Comparison of ENCODE assay signal across 8 mouse cellular contexts in genomic region chr16:10783883-10784792, GRCm38 (mm10). TPM values are rescaled to one million over a fixed set of nuclear protein-coding genes. Genes with fewer than 3 reads are reported as not detected.
DNase-seq lines count a peak whose midpoint lies in the region; ATAC-seq and TF ChIP-seq lines count a peak whose summit lies in the region.

No protein-coding gene starts in this region.

- whole genome bisulfite sequencing in embryonic facial prominence, embryonic 12.5 days: 3% methylated on average over 81 of the region's 81 CpGs
- 4% methylated on average over 81 of the region's 81 CpGs for WGBS in limb, embryonic 10.5 days
- WGBS in midbrain, embryonic 16.5 days: 3% methylated on average over 80 of the region's 81 CpGs
- WGBS in thymus, adult 2 months: 1% methylated on average over 81 of the region's 81 CpGs

- no peaks in the 10 kb centered on the region for H3K27me3 ChIP-seq in embryonic facial prominence, embryonic 12.5 days
- H3K27me3 ChIP-seq in limb, embryonic 10.5 days (ENCODE audit: low read depth, poor library complexity, severe bottlenecking): peaks cover 13% of the 10 kb centered on the region
- H3K27me3 ChIP-seq in midbrain, embryonic 16.5 days (ENCODE audit: control insufficient read depth, insufficient read depth, low read depth, low read length): no peaks in the 10 kb centered on the region
- H3K27me3 ChIP-seq in thymus, adult 2 months (ENCODE audit: control insufficient read depth, insufficient read depth, low read length): no peaks in the 10 kb centered on the region

- H3K4me1 ChIP-seq in embryonic facial prominence, embryonic 12.5 days: peaks cover 30% of the 10 kb centered on the region
- peaks cover 77% of the 10 kb centered on the region for H3K4me1 ChIP-seq in limb, embryonic 10.5 days
- H3K4me1 ChIP-seq in midbrain, embryonic 16.5 days (ENCODE audit: control insufficient read depth, insufficient read depth, low read length): peaks cover 16% of the 10 kb centered on the region
- peaks cover 53% of the 10 kb centered on the region for H3K4me1 ChIP-seq in thymus, adult 2 months (replicated peaks; ENCODE audit: control insufficient read depth, insufficient read depth, low read length)

- TF ChIP-seq POLR2A in thymus, adult 2 months (IDR thresholded peaks at IDR 0.05; ENCODE audit: control insufficient read depth, extremely low read depth, insufficient read depth, low read length, poor library complexity): no peak

- H3K4me2 ChIP-seq in embryonic facial prominence, embryonic 12.5 days (replicated peaks): peak overlapping the region; percentile 98
- peak overlapping the region; percentile 99 for H3K4me2 ChIP-seq in midbrain, embryonic 16.5 days (ENCODE audit: low read length)

- no peaks in the 10 kb centered on the region for H3K36me3 ChIP-seq in embryonic facial prominence, embryonic 12.5 days
- H3K36me3 ChIP-seq in limb, embryonic 10.5 days: no peaks in the 10 kb centered on the region
- H3K36me3 ChIP-seq in midbrain, embryonic 16.5 days (ENCODE audit: control insufficient read depth, insufficient read depth, low read length): no peaks in the 10 kb centered on the region
- H3K36me3 ChIP-seq in thymus, adult 2 months (ENCODE audit: control insufficient read depth, insufficient read depth, low read length): peaks cover 25% of the 10 kb centered on the region

- ATAC-seq in embryonic facial prominence, embryonic 12.5 days (ENCODE audit: insufficient number of reproducible peaks, insufficient read depth, low FRiP score, low TSS enrichment): no peak
- 0 out of 2 replicates have a peak, but pooled peaks have one; percentile 1 for ATAC-seq in midbrain, embryonic 16.5 days

- peak; percentile 54 for DNase-seq in embryo, embryonic 10 days (ENCODE audit: low spot score)
- DNase-seq in embryo, embryonic 9.5 days (ENCODE audit: extremely low spot score): no peak
- DNase-seq in Muller cell, postnatal 12 days (ENCODE audit: inconsistent ontology term): peak; percentile 46
- DNase-seq in heart, postnatal 4 days: peak; percentile 56
- peak; percentile 63 for DNase-seq in limb, embryonic 10.5 days (ENCODE audit: low spot score)
- peak; percentile 54 for DNase-seq in thymus, adult 2 months

- peak overlapping the region; percentile 52 for H3K4me3 ChIP-seq in embryonic facial prominence, embryonic 12.5 days
- H3K4me3 ChIP-seq in limb, embryonic 10.5 days: peak overlapping the region; percentile 75
- peak overlapping the region; percentile 66 for H3K4me3 ChIP-seq in midbrain, embryonic 16.5 days (ENCODE audit: low read depth, low read length)
- peak overlapping the region; percentile 69 for H3K4me3 ChIP-seq in thymus, adult 2 months (ENCODE audit: control insufficient read depth, insufficient read depth, low read length)

- peak overlapping the region; percentile 79 for H3K9ac ChIP-seq in embryonic facial prominence, embryonic 12.5 days
- peak overlapping the region; percentile 86 for H3K9ac ChIP-seq in midbrain, embryonic 16.5 days (ENCODE audit: low read depth, low read length)

- H3K27ac ChIP-seq in embryonic facial prominence, embryonic 12.5 days: peak overlapping the region; percentile 98
- peak overlapping the region; percentile 94 for H3K27ac ChIP-seq in limb, embryonic 10.5 days
- H3K27ac ChIP-seq in midbrain, embryonic 16.5 days (ENCODE audit: low read length): peak overlapping the region; percentile 89
- H3K27ac ChIP-seq in thymus, adult 2 months (ENCODE audit: control insufficient read depth, insufficient read depth, low read length): peak overlapping the region; percentile 63

- no peak for TF ChIP-seq CTCF in thymus, adult 2 months (IDR thresholded peaks at IDR 0.05; ENCODE audit: borderline replicate concordance, control insufficient read depth, extremely low read depth, insufficient read depth, low read length, poor library complexity)

- H3K9me3 ChIP-seq in embryonic facial prominence, embryonic 12.5 days: no peaks in the 10 kb centered on the region
- H3K9me3 ChIP-seq in limb, embryonic 10.5 days (replicated peaks): no peaks in the 10 kb centered on the region
- H3K9me3 ChIP-seq in midbrain, embryonic 16.5 days (replicated peaks; ENCODE audit: control insufficient read depth, low read length, poor library complexity, severe bottlenecking): no peaks in the 10 kb centered on the region

RNA-seq across cellular contexts. Expression of gene Socs1, which starts 1.2 kb away (rescaled TPM):
- 11.4 and 12.5 TPM in 2 replicates for polyA plus RNA-seq in embryonic facial prominence, embryonic 12.5 days (2016; fragmentation: Nextera tagmentation; extraction: Ambion mirVana)
- total RNA-seq in heart, postnatal 4 days (2021): 1 to 10 TPM; 1.6 TPM
- 3.5 and 4.6 TPM in 2 replicates for polyA plus RNA-seq in limb, embryonic 10.5 days (2016; fragmentation: Nextera tagmentation; extraction: Ambion mirVana)
- polyA plus RNA-seq in midbrain, embryonic 16.5 days (2015; fragmentation: Nextera tagmentation; extraction: Ambion mirVana): 4.0 and 5.0 TPM in 2 replicates
- polyA plus RNA-seq in thymus, adult 2 months (2012; rRNA removed): 279 and 377 TPM in 2 replicates

RNA-seq across cellular contexts. Expression of gene Tnp2, which starts 4.3 kb away (rescaled TPM):
- polyA plus RNA-seq in embryonic facial prominence, embryonic 12.5 days (2016; fragmentation: Nextera tagmentation; extraction: Ambion mirVana): not detected in 2 replicates
- not detected for total RNA-seq in heart, postnatal 4 days (2021)
- polyA plus RNA-seq in limb, embryonic 10.5 days (2016; fragmentation: Nextera tagmentation; extraction: Ambion mirVana): not detected in 2 replicates
- not detected in 2 replicates for polyA plus RNA-seq in midbrain, embryonic 16.5 days (2015; fragmentation: Nextera tagmentation; extraction: Ambion mirVana)
- polyA plus RNA-seq in thymus, adult 2 months (2012; rRNA removed): 2.7 and 14.2 TPM in 2 replicates

RNA-seq across cellular contexts. Expression of gene Prm3, which starts 6.6 kb away (rescaled TPM):
- not detected in 2 replicates for polyA plus RNA-seq in embryonic facial prominence, embryonic 12.5 days (2016; fragmentation: Nextera tagmentation; extraction: Ambion mirVana)
- total RNA-seq in heart, postnatal 4 days (2021): not detected
- polyA plus RNA-seq in limb, embryonic 10.5 days (2016; fragmentation: Nextera tagmentation; extraction: Ambion mirVana): not detected in 2 replicates
- polyA plus RNA-seq in midbrain, embryonic 16.5 days (2015; fragmentation: Nextera tagmentation; extraction: Ambion mirVana): not detected in 2 replicates
- polyA plus RNA-seq in thymus, adult 2 months (2012; rRNA removed): not detected in 2 replicates

RNA-seq across cellular contexts. Expression of gene Prm2, which starts 11.8 kb away (rescaled TPM):
- not detected in 2 replicates for polyA plus RNA-seq in embryonic facial prominence, embryonic 12.5 days (2016; fragmentation: Nextera tagmentation; extraction: Ambion mirVana)
- not detected for total RNA-seq in heart, postnatal 4 days (2021)
- polyA plus RNA-seq in limb, embryonic 10.5 days (2016; fragmentation: Nextera tagmentation; extraction: Ambion mirVana): not detected in 2 replicates
- not detected in 2 replicates for polyA plus RNA-seq in midbrain, embryonic 16.5 days (2015; fragmentation: Nextera tagmentation; extraction: Ambion mirVana)
- 0.50 and 7.0 TPM in 2 replicates for polyA plus RNA-seq in thymus, adult 2 months (2012; rRNA removed)

RNA-seq across cellular contexts. Expression of gene Prm1, which starts 21.5 kb away (rescaled TPM):
- not detected in 2 replicates for polyA plus RNA-seq in embryonic facial prominence, embryonic 12.5 days (2016; fragmentation: Nextera tagmentation; extraction: Ambion mirVana)
- not detected for total RNA-seq in heart, postnatal 4 days (2021)
- polyA plus RNA-seq in limb, embryonic 10.5 days (2016; fragmentation: Nextera tagmentation; extraction: Ambion mirVana): not detected in 2 replicates
- polyA plus RNA-seq in midbrain, embryonic 16.5 days (2015; fragmentation: Nextera tagmentation; extraction: Ambion mirVana): 0.46 and 0.70 TPM in 2 replicates
- polyA plus RNA-seq in thymus, adult 2 months (2012; rRNA removed): 0.96 and 6.1 TPM in 2 replicates

Comparison
In these comparisons a context has a peak if more than half of its experiments do, and no peak if none do; other contexts are left out.
1. RNA of gene Socs1, which starts 1.2 kb away (polyA plus RNA-seq): 279 to 377 TPM in thymus, adult 2 months; 11.4 to 12.5 TPM in embryonic facial prominence, embryonic 12.5 days, 4.0 to 5.0 TPM in midbrain, embryonic 16.5 days and 3.5 to 4.6 TPM in limb, embryonic 10.5 days; every median in the first group is over 10 times any median in the second.
2. Peak in every context shown above with its lines, with median percentiles within 50 percentile points of each other: H3K27ac ChIP-seq and H3K4me3 ChIP-seq.